Mouse (Mus musculus) forebrain, embryonic 13.5 days (tissue): ENCODE results near the gene Dhx33. TPM values are rescaled to one million over a fixed set of nuclear protein-coding genes. Genes with fewer than 3 reads are reported as not detected.

Experiments
- ATAC-seq: fragments of 200-750 bp; cut with Nextera tagmentation; 2 replicates; pipeline ENCODE4 v1.8.0; 2017
- H3K27ac ChIP-seq: fragments of 300-500 bp; sonication (generic); 2 replicates; pipeline ENCODE4 v1.5.1; 2015; ENCODE audit warnings: inconsistent platforms, mild to moderate bottlenecking, moderate library complexity
- H3K27me3 ChIP-seq: fragments of 300-500 bp; sonication (generic); 2 replicates; pipeline ENCODE4 v1.6.1; 2015; ENCODE audit warnings: mild to moderate bottlenecking, inconsistent platforms
- H3K36me3 ChIP-seq: fragments of 300-500 bp; sonication (generic); 2 replicates; pipeline ENCODE4 v1.6.1; 2015; ENCODE audit warnings: mild to moderate bottlenecking, inconsistent platforms; ENCODE audit not compliant: poor library complexity, severe bottlenecking
- H3K4me1 ChIP-seq: fragments of 300-500 bp; sonication (generic); 2 replicates; pipeline ENCODE4 v1.6.1; 2015; ENCODE audit warnings: inconsistent platforms
- H3K4me2 ChIP-seq: fragments of 300-500 bp; sonication (generic); 2 replicates; pipeline ENCODE4 v1.6.1; 2015; ENCODE audit warnings: inconsistent platforms, mild to moderate bottlenecking, moderate library complexity
- H3K4me3 ChIP-seq: fragments of 300-500 bp; sonication (generic); 2 replicates; pipeline ENCODE4 v1.5.1; 2015; ENCODE audit warnings: mild to moderate bottlenecking, inconsistent platforms
- H3K9ac ChIP-seq: fragments of 300-500 bp; sonication (generic); 2 replicates; pipeline ENCODE4 v1.6.1; 2015; ENCODE audit warnings: mild to moderate bottlenecking, inconsistent platforms
- H3K9me3 ChIP-seq: fragments of 300-500 bp; sonication (generic); replicated peaks from 2 replicates; pipeline ENCODE4 v1.6.1; 2016; ENCODE audit warnings: inconsistent platforms
- WGBS: fragments of 180-500 bp; shearing (Covaris S2); methylation state at CpG from one replicate; pipeline ENCODE4 v1.1.7; 2015; 5-methylcytosine and 5-hydroxymethylcytosine counted together
- polyA plus RNA-seq: library from polyadenylated mRNA; unstranded; fragments of >200 nt; fragmentation: Nextera tagmentation; extraction: Ambion mirVana; gene quantifications from 2 replicates; pipeline ENCODE4 v1.2.1, GENCODE M21; 2015

Dhx33 gene
- polyA plus RNA-seq, 1 experiment from 2014 or later: 11.9 TPM

DNA sequence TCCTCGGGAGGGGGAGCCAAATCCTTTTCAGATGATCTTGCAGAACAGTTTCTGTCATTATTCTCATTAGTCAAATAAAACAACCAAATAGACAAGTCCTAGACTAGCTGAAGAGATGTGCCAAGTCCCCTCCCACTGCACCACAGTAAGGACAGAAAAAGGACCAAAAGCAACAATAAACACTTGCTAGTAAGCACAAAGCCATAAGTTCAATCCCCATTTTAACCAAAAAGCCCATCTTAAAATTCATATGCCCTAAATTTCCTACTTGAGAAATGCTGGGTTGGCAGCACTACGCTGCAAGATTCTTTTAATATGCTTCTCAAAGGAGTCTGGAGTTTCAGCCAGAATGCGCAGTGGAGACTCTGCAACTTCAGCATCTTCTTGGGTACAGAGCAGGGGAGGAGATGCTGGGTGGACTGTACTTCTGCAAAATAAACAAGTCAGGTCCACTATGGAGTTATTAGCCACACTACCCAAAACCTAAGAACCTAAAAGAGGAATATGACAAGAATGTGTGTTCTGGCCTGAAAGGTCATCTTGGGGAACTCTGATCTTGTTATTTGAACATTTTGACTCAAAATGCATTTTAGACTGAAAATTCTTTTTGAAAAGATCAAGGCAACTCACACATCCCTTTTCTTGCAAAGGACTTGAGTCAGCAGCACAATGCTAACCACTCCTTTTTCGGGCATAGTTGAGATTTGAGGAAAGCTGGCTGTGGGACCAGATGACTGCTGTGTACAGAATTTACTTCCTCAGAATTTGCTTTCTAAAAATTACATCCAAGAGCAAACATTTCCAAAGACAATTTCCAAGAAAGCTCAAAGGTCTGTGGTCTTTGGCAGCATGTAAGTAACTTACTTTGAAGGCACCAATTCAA lies 59.1 kb downstream of the Dhx33 start:
- Histone ChIP-seq H3K27ac (no peak overlapping the region), H3K4me1 (no peaks in the 10 kb centered on the region), H3K9ac (no peak overlapping the region), H3K4me3 (no peak overlapping the region), H3K36me3 (peaks cover 97% of the 10 kb centered on the region), H3K9me3 (no peaks in the 10 kb centered on the region), H3K27me3 (no peaks in the 10 kb centered on the region), H3K4me2 (no peak overlapping the region)
- ATAC-seq: no peak
- WGBS: 90% methylated on average over 4 of the region's 4 CpGs

DNA sequence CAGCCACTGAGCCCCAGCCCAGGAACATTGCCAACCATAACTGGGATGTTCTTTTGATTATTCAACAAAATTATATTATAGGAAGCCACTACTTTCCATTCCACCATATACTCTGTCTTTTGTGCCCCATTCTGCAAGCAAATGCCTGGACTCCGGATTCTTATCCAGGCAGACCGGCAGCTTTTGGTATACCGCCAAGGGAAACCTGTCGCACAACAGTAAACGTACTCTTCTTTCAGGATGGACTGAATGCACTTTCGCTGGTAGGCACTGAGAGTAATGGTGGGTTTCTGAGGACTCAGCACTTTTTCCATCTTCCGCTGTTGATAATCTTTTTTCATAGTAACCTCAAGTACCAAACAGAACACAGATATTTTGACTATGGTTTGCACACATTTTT lies 60.6 kb downstream of the Dhx33 start:
- Histone ChIP-seq H3K4me1 (no peaks in the 10 kb centered on the region), H3K9ac (no peak overlapping the region), H3K4me3 (no peak overlapping the region), H3K27ac (no peak overlapping the region), H3K9me3 (no peaks in the 10 kb centered on the region), H3K27me3 (no peaks in the 10 kb centered on the region), H3K36me3 (peaks cover 96% of the 10 kb centered on the region), H3K4me2 (no peak overlapping the region)
- WGBS: 89% methylated on average over 7 of the region's 7 CpGs
- no peak for ATAC-seq

DNA sequence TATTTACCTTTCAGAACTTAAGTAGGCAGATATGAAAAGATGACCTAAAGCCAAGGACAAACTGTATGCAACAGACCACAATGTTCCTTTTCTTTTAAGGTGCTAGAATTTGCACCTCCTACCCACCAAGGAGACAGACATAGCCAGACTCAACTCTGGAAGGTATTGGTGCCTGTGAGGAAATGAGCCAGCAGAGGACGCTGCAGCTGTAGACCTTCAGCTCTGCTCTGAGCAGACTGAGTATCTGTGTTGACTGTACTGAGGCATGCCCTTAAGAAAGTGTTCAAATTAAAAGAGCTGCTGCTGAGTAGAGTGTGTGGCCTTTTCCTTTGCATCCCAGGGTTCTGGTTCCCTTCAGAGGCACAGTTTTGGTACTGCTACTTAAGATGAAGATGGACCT lies 61.6 kb downstream of the Dhx33 start:
- H3K4me1 ChIP-seq: no peaks in the 10 kb centered on the region
- peaks cover 94% of the 10 kb centered on the region for H3K36me3 ChIP-seq
- no peaks in the 10 kb centered on the region for H3K27me3 ChIP-seq
- WGBS: 93% methylated on average over 1 of the region's 1 CpGs
- H3K9ac ChIP-seq: no peak overlapping the region
- no peaks in the 10 kb centered on the region for H3K9me3 ChIP-seq
- no peak overlapping the region for H3K27ac ChIP-seq
- H3K4me2 ChIP-seq: no peak overlapping the region
- no peak for ATAC-seq
- no peak overlapping the region for H3K4me3 ChIP-seq

DNA sequence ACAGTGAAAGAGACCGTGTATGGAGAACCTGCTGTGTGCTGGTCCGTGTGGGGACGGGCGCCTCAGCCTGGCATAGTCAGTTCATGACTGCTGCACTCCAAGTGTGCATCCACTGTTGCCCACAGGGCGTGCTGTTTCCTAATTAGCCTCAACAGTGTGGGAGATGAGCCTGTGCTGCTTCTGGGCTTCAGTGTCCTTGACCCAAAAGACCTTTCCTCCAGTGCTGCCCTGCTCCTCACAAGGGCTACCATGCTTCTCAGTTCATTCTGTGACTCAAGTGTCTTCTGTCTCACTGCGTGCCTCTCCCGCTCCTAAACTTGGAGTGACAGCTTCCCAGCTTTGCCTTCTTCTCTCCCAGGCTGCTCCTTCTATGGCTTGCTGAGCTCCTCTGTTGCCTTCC lies 68.9 kb downstream of the Dhx33 start:
- H3K4me3 ChIP-seq: no peak overlapping the region
- WGBS: 93% methylated on average over 7 of the region's 7 CpGs
- H3K9me3 ChIP-seq: no peaks in the 10 kb centered on the region
- H3K9ac ChIP-seq: no peak overlapping the region
- no peaks in the 10 kb centered on the region for H3K27me3 ChIP-seq
- H3K4me1 ChIP-seq: no peaks in the 10 kb centered on the region
- H3K27ac ChIP-seq: no peak overlapping the region
- no peak for ATAC-seq
- H3K4me2 ChIP-seq: no peak overlapping the region
- peaks cover 77% of the 10 kb centered on the region for H3K36me3 ChIP-seq

Other genes starting within 250 kb of the Dhx33 start
- 11.5 and 13.4 TPM in 2 replicates for gene Zfp3, start 240.2 kb downstream of the Dhx33 start, polyA plus RNA-seq
- gene Scimp, start 191.9 kb downstream of the Dhx33 start, polyA plus RNA-seq: not detected in 2 replicates
- 66.6 and 69.6 TPM in 2 replicates for gene Rabep1, start 159.7 kb downstream of the Dhx33 start, polyA plus RNA-seq
- gene Nup88, start 34.5 kb downstream of the Dhx33 start, polyA plus RNA-seq: 153 and 162 TPM in 2 replicates
- 92.5 and 96.0 TPM in 2 replicates for gene Rpain, start 34.2 kb downstream of the Dhx33 start, polyA plus RNA-seq
- 229 and 242 TPM in 2 replicates for gene C1qbp, start 21.4 kb downstream of the Dhx33 start, polyA plus RNA-seq
- 51.3 and 53.5 TPM in 2 replicates for gene Mis12, start 15.2 kb upstream of the Dhx33 start, polyA plus RNA-seq
- gene Derl2, start 15.4 kb upstream of the Dhx33 start, polyA plus RNA-seq: 36.9 and 37.8 TPM in 2 replicates
- gene 6330403K07Rik, start 29.1 kb upstream of the Dhx33 start, polyA plus RNA-seq: 425 and 437 TPM in 2 replicates
- not detected in 2 replicates for gene Nlrp1a, start 140.3 kb upstream of the Dhx33 start, polyA plus RNA-seq
- gene Nlrp1b, start 226.3 kb upstream of the Dhx33 start, polyA plus RNA-seq: not detected in 2 replicates